Mouse (Mus musculus): ENCODE measurements around the gene Tgfbrap1.
"Not testable (repeated sequence)": the region's sequence is repeated elsewhere in the genome, so short reads cannot be mapped to it uniquely, and the experiment has no call there.

Tgfbrap1 gene

GRCm38 (mm10) chr1:43036014-43036413 lies 62.4 kb downstream of the Tgfbrap1 start:
- no peak for DNase-seq (ENCODE audit: extremely low spot score, low spot score)

GRCm38 (mm10) chr1:43015153-43015685 lies 83.2 kb downstream of the Tgfbrap1 start:
- DNase-seq (ENCODE audit: extremely low spot score, low spot score): not testable (repeated sequence)

GRCm38 (mm10) chr1:43010461-43010860 lies 88.0 kb downstream of the Tgfbrap1 start:
- DNase-seq (ENCODE audit: extremely low spot score, low spot score): no peak

GRCm38 (mm10) chr1:43006524-43006923 lies 91.9 kb downstream of the Tgfbrap1 start:
- DNase-seq (ENCODE audit: extremely low spot score, low spot score): no peak

- no peak for DNase-seq (ENCODE audit: extremely low spot score, low spot score)
These were observed 92.4 kb downstream of the Tgfbrap1 start for GRCm38 (mm10) chr1:43006051-43006514.

All from neural tube, embryonic 10.5 days (tissue).